15 mouse cellular contexts compared by ENCODE assay signal in the genomic region with DNA sequence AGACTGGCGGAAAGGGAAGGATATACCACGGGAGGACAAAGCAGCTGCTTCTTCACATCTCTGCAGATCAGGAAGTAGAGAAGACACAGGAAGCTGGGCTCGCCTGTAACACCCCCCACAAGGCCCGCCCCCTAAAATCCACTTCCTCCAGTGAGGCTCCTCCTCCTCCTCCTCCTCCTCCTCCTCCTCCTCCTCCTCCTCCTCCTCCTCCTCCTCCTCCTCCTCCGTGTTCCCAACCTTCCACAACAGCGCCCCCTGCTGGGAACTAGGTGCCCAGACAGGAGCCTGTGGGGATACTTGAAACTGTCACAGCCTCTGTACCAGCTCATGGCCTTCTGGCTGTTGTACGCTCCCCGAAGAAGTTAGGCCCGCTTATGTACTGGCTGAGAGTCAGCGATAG.
DNase-seq lines count a peak whose midpoint lies in the region; ATAC-seq and TF ChIP-seq lines count a peak whose summit lies in the region.
"Had no signal": no experiment of that assay in that cellular context is flagged by ENCODE, and none has a peak within 500 bp of the region (broad histone marks: within the 10 kb centered on the region; RNA-seq: fewer than 3 reads in every experiment).

No protein-coding gene starts in this region.

- WGBS in forebrain, embryonic 11.5 days, result 76% methylated on average over 9 of the region's 10 CpGs
- WGBS in forebrain, embryonic 12.5 days, result 91% methylated on average over 8 of the region's 10 CpGs
- WGBS in liver, embryonic 14.5 days (ENCODE audit: insufficient replicate concordance), result 57% methylated on average over 9 of the region's 10 CpGs
- WGBS in liver, embryonic 12.5 days (ENCODE audit: insufficient replicate concordance), result 58% methylated on average over 7 of the region's 10 CpGs

- no peak overlapping the region for H3K4me2 ChIP-seq in forebrain, embryonic 11.5 days (ENCODE audit: low read depth, low read length, severe bottlenecking)
- no peak overlapping the region for H3K4me2 ChIP-seq in forebrain, embryonic 12.5 days
- no peak overlapping the region for H3K4me2 ChIP-seq in liver, embryonic 14.5 days (ENCODE audit: low read depth)
- H3K4me2 ChIP-seq in liver, embryonic 12.5 days, result no peak overlapping the region
- H3K4me2 ChIP-seq: hindbrain, embryonic 15.5 days; midbrain, embryonic 15.5 days had no signal

- 0 out of 2 replicates have a peak, but pooled peaks have one; percentile 24 for TF ChIP-seq CTCF in liver, embryonic 14.5 days (IDR thresholded peaks at IDR 0.05; ENCODE audit: low read depth)
- TF ChIP-seq CTCF in ES-Bruce4 (IDR thresholded peaks at IDR 0.05; ENCODE audit: low read depth, low read length), result peak; percentile 25

- ATAC-seq in forebrain, embryonic 11.5 days (replicated peaks; ENCODE audit: low FRiP score), result no peak
- no peak for ATAC-seq in forebrain, embryonic 12.5 days (ENCODE audit: low FRiP score)
- ATAC-seq in liver, embryonic 14.5 days (ENCODE audit: insufficient read depth), result no peak
- ATAC-seq in liver, embryonic 12.5 days, result no peak
- ATAC-seq: forebrain, embryonic 14.5 days; midbrain, embryonic 15.5 days had no signal

- H3K4me3 ChIP-seq in forebrain, embryonic 11.5 days (ENCODE audit: low read depth, low read length), result no peak overlapping the region
- no peak overlapping the region for H3K4me3 ChIP-seq in forebrain, embryonic 12.5 days (replicated peaks)
- no peak overlapping the region for H3K4me3 ChIP-seq in liver, embryonic 14.5 days (ENCODE audit: insufficient read depth in 1 of 2, low read depth in 2 of 2, low read length in 2 of 2)
- H3K4me3 ChIP-seq in liver, embryonic 12.5 days, result no peak overlapping the region
- H3K4me3 ChIP-seq in ES-Bruce4 (ENCODE audit: low read depth, low read length), result 0 out of 2 replicates have a peak overlapping the region, but pooled peaks have one; percentile 13
- H3K4me3 ChIP-seq: hindbrain, embryonic 15.5 days; midbrain, embryonic 15.5 days had no signal

- H3K36me3 ChIP-seq in forebrain, embryonic 11.5 days (ENCODE audit: control insufficient read depth, insufficient read depth, low read length), result no peaks in the 10 kb centered on the region
- no peaks in the 10 kb centered on the region for H3K36me3 ChIP-seq in forebrain, embryonic 12.5 days (replicated peaks)
- H3K36me3 ChIP-seq in liver, embryonic 14.5 days (replicated peaks; ENCODE audit: control insufficient read depth, insufficient read depth, low read depth), result no peaks in the 10 kb centered on the region
- H3K36me3 ChIP-seq in liver, embryonic 12.5 days, result no peaks in the 10 kb centered on the region
- H3K36me3 ChIP-seq in ES-Bruce4 (ENCODE audit: control insufficient read depth, insufficient read depth, low read length, poor library complexity, severe bottlenecking), result no peaks in the 10 kb centered on the region
- H3K36me3 ChIP-seq: hindbrain, embryonic 15.5 days; midbrain, embryonic 15.5 days had no signal

- TF ChIP-seq POLR2A in ES-Bruce4 (IDR thresholded peaks at IDR 0.05; ENCODE audit: insufficient read depth, low read length), result no peak

- H3K4me1 ChIP-seq in forebrain, embryonic 11.5 days (replicated peaks; ENCODE audit: control insufficient read depth, insufficient read depth, low read length), result peaks cover 14% of the 10 kb centered on the region
- H3K4me1 ChIP-seq in forebrain, embryonic 12.5 days, result peaks cover 37% of the 10 kb centered on the region
- H3K4me1 ChIP-seq in liver, embryonic 14.5 days (replicated peaks; ENCODE audit: control insufficient read depth in 2 of 2, insufficient read depth in 2 of 2, low read length in 1 of 2), result no peaks in the 10 kb centered on the region
- no peaks in the 10 kb centered on the region for H3K4me1 ChIP-seq in liver, embryonic 12.5 days
- H3K4me1 ChIP-seq in ES-Bruce4 (ENCODE audit: control insufficient read depth, insufficient read depth, low read length), result no peaks in the 10 kb centered on the region

- DNase-seq in forebrain, embryonic 11.5 days (ENCODE audit: low spot score), result peak; percentile 70
- DNase-seq in liver, embryonic 14.5 days (ENCODE audit: low read depth in 3 of 3, low spot score in 3 of 3), result no peak
- peak; percentile 0 for DNase-seq in induced T-regulatory cell, adult 2 months (ENCODE audit: low read depth)
- DNase-seq in cerebellum, adult 9-10 months, result no peak
- DNase-seq in neural tube, embryonic 10.5 days (ENCODE audit: extremely low spot score, low spot score), result no peak
- DNase-seq: cerebellum, adult 9-11 months; heart, adult 18-20 months; kidney, adult 9 months; lung, adult 2 months had no signal

- 0 out of 2 replicates have a peak, but pooled peaks cover 3% of the 10 kb centered on the region for H3K27me3 ChIP-seq in forebrain, embryonic 11.5 days (ENCODE audit: control insufficient read depth, insufficient read depth, low read length)
- peaks cover 25% of the 10 kb centered on the region; the same call in 1 of the 2 replicates for H3K27me3 ChIP-seq in forebrain, embryonic 12.5 days
- H3K27me3 ChIP-seq in liver, embryonic 14.5 days (ENCODE audit: control insufficient read depth, insufficient read depth, low read length), result no peaks in the 10 kb centered on the region
- no peaks in the 10 kb centered on the region; the same call in 1 of the 2 replicates for H3K27me3 ChIP-seq in liver, embryonic 12.5 days (replicated peaks)
- H3K27me3 ChIP-seq in ES-Bruce4 (ENCODE audit: control insufficient read depth, insufficient read depth, low read length, poor library complexity, severe bottlenecking), result no peaks in the 10 kb centered on the region
- H3K27me3 ChIP-seq: hindbrain, embryonic 15.5 days; midbrain, embryonic 15.5 days had no signal

- H3K27ac ChIP-seq in forebrain, embryonic 11.5 days (ENCODE audit: low read depth, low read length), result no peak overlapping the region
- H3K27ac ChIP-seq in forebrain, embryonic 12.5 days, result no peak overlapping the region
- no peak overlapping the region for H3K27ac ChIP-seq in liver, embryonic 14.5 days
- H3K27ac ChIP-seq in liver, embryonic 12.5 days, result no peak overlapping the region
- H3K27ac ChIP-seq in ES-Bruce4 (ENCODE audit: insufficient read depth, low read length), result no peak overlapping the region
- H3K27ac ChIP-seq: hindbrain, embryonic 15.5 days; midbrain, embryonic 15.5 days had no signal

- no peak overlapping the region for H3K9ac ChIP-seq in forebrain, embryonic 11.5 days (ENCODE audit: low read length)
- H3K9ac ChIP-seq in forebrain, embryonic 12.5 days, result no peak overlapping the region
- H3K9ac ChIP-seq in liver, embryonic 14.5 days (replicated peaks), result no peak overlapping the region
- H3K9ac ChIP-seq in liver, embryonic 12.5 days, result no peak overlapping the region
- H3K9ac ChIP-seq in ES-Bruce4 (ENCODE audit: low read depth, poor library complexity, severe bottlenecking), result no peak overlapping the region
- H3K9ac ChIP-seq: hindbrain, embryonic 15.5 days; midbrain, embryonic 15.5 days had no signal

- H3K9me3 ChIP-seq in forebrain, embryonic 11.5 days (ENCODE audit: control insufficient read depth, low read length), result no peaks in the 10 kb centered on the region
- H3K9me3 ChIP-seq in forebrain, embryonic 12.5 days, result no peaks in the 10 kb centered on the region
- H3K9me3 ChIP-seq in liver, embryonic 14.5 days (ENCODE audit: control insufficient read depth, low read length), result no peaks in the 10 kb centered on the region
- 0 out of 2 replicates have a peak, but pooled peaks cover 7% of the 10 kb centered on the region for H3K9me3 ChIP-seq in liver, embryonic 12.5 days (replicated peaks)
- no peaks in the 10 kb centered on the region for H3K9me3 ChIP-seq in ES-Bruce4 (replicated peaks; ENCODE audit: control insufficient read depth, insufficient read depth, low read length, poor library complexity, severe bottlenecking)
- H3K9me3 ChIP-seq: hindbrain, embryonic 15.5 days; midbrain, embryonic 15.5 days had no signal

- no peak for TF ChIP-seq EP300 in liver, embryonic 14.5 days (IDR thresholded peaks at IDR 0.05; ENCODE audit: low read depth)
- TF ChIP-seq EP300 in ES-Bruce4 (IDR thresholded peaks at IDR 0.05; ENCODE audit: insufficient read depth, low read depth, low read length), result no peak

Comparison
In these comparisons a context has a peak if more than half of its experiments do, and no peak if none do; other contexts are left out.
1. DNase-seq: peak in forebrain, embryonic 11.5 days (single experiment) and induced T-regulatory cell, adult 2 months (single experiment); none in liver, embryonic 14.5 days (0 of 3), cerebellum, adult 9-10 months (single experiment) and neural tube, embryonic 10.5 days (single experiment).